Mouse (Mus musculus): ENCODE data around the gene Nek11.

- TF ChIP-seq CTCF (IDR thresholded peaks at IDR 0.05; ENCODE audit: low read depth, low read length) (no peak), POLR2AphosphoS5 (IDR thresholded peaks at IDR 0.05; ENCODE audit: insufficient replicate concordance, low read depth, low read length) (no peak), GATA1 (IDR thresholded peaks at IDR 0.05; ENCODE audit: borderline replicate concordance, low read length) (no peak), TAL1 (conservative IDR thresholded peaks at IDR 0.05; ENCODE audit: low read depth, low read length) (no peak), GATA2 (IDR thresholded peaks at IDR 0.05; ENCODE audit: borderline replicate concordance, low read depth, low read length) (no peak)
Observed at GRCm38 (mm10) chr9:105395218-105395627, at the start of gene Nek11, which contains the start of gene Aste1.

All from G1E (cell line).